In genomic region chr1:165160723-165161405, GRCm38 (mm10) we compare ENCODE assay signal across 33 mouse cellular contexts. TPM values are rescaled to one million over a fixed set of nuclear protein-coding genes. Genes with fewer than 3 reads are reported as not detected.
DNase-seq lines count a peak whose midpoint lies in the region; ATAC-seq and TF ChIP-seq lines count a peak whose summit lies in the region.
"Had no signal": no experiment of that assay in that cellular context is flagged by ENCODE, and none has a peak within 500 bp of the region (broad histone marks: within the 10 kb centered on the region; RNA-seq: fewer than 3 reads in every experiment).

Tbx19 (minus strand) TSS chr1:165160773.

- no peaks in the 10 kb centered on the region for H3K36me3 ChIP-seq in hindbrain, embryonic 15.5 days
- H3K36me3 ChIP-seq in hindbrain, embryonic 12.5 days, result no peaks in the 10 kb centered on the region
- no peaks in the 10 kb centered on the region for H3K36me3 ChIP-seq in stomach, postnatal 0 days (ENCODE audit: control insufficient read depth, insufficient read depth, low read length)
- H3K36me3 ChIP-seq: embryonic facial prominence, embryonic 15.5 days; limb, embryonic 10.5 days; liver, embryonic 15.5 days; lung, embryonic 15.5 days had no signal

- ATAC-seq in hindbrain, embryonic 15.5 days (ENCODE audit: low FRiP score, low read depth), result 0 out of 2 replicates have a peak, but pooled peaks have one; percentile 23
- no peak for ATAC-seq in hindbrain, embryonic 12.5 days (ENCODE audit: low FRiP score)
- no peak for ATAC-seq in stomach, postnatal 0 days (ENCODE audit: low FRiP score, low TSS enrichment)

- peak; percentile 44 to 51 for DNase-seq in right cerebral cortex, postnatal 10 days (ENCODE audit: low spot score in 2 of 2)
- DNase-seq in right cerebral cortex, postnatal 36 days (ENCODE audit: low spot score in 2 of 2), result no peak
- DNase-seq in brain, embryonic 14.5 days (ENCODE audit: low read depth), result peak; percentile 59
- no peak for DNase-seq in gastrocnemius, postnatal 25 days
- DNase-seq in stomach, postnatal 0 days (ENCODE audit: low spot score), result no peak
- DNase-seq: adrenal gland, postnatal 14 days; cerebellum, adult 8-10 months; cerebellum, postnatal 36 days; gastrocnemius, adult 2 months; kidney, adult 8-10 months; kidney, postnatal 10 days; liver; lung, postnatal 36 days; right cerebral cortex, postnatal 14 days; spleen, adult 18-20 months had no signal

- WGBS in hindbrain, embryonic 15.5 days, result 80% methylated on average over 8 of the region's 8 CpGs
- WGBS in hindbrain, embryonic 12.5 days, result 89% methylated on average over 8 of the region's 8 CpGs
- WGBS in stomach, postnatal 0 days, result 79% methylated on average over 8 of the region's 8 CpGs

- H3K4me1 ChIP-seq in hindbrain, embryonic 15.5 days (replicated peaks), result no peaks in the 10 kb centered on the region
- no peaks in the 10 kb centered on the region for H3K4me1 ChIP-seq in hindbrain, embryonic 12.5 days
- no peaks in the 10 kb centered on the region for H3K4me1 ChIP-seq in stomach, postnatal 0 days (replicated peaks; ENCODE audit: control insufficient read depth, insufficient read depth)
- H3K4me1 ChIP-seq: embryonic facial prominence, embryonic 15.5 days; limb, embryonic 10.5 days; liver, embryonic 15.5 days; lung, embryonic 15.5 days had no signal

- H3K9me3 ChIP-seq in hindbrain, embryonic 15.5 days, result no peaks in the 10 kb centered on the region
- no peaks in the 10 kb centered on the region for H3K9me3 ChIP-seq in hindbrain, embryonic 12.5 days (replicated peaks)
- no peaks in the 10 kb centered on the region for H3K9me3 ChIP-seq in stomach, postnatal 0 days (ENCODE audit: control insufficient read depth, low read length)
- H3K9me3 ChIP-seq: embryonic facial prominence, embryonic 15.5 days; limb, embryonic 10.5 days; liver, embryonic 15.5 days; lung, embryonic 15.5 days had no signal

- no peak within 1 kb of the TSS for H3K4me3 ChIP-seq in hindbrain, embryonic 15.5 days
- H3K4me3 ChIP-seq in hindbrain, embryonic 12.5 days, result no peak within 1 kb of the TSS
- H3K4me3 ChIP-seq in stomach, postnatal 0 days (ENCODE audit: low read depth, low read length), result no peak within 1 kb of the TSS
- H3K4me3 ChIP-seq: embryonic facial prominence, embryonic 15.5 days; gastrocnemius, adult 2 months; limb, embryonic 10.5 days; liver, embryonic 15.5 days; lung, embryonic 15.5 days had no signal

- TF ChIP-seq EP300 in stomach, postnatal 0 days (optimal IDR thresholded peaks at IDR 0.05), result no peak

- no peak for TF ChIP-seq POLR2A in brain, embryonic 14.5 days (IDR thresholded peaks at IDR 0.05; ENCODE audit: borderline replicate concordance, extremely low read depth, insufficient read depth, insufficient read length, poor library complexity, severe bottlenecking)

- no peak within 1 kb of the TSS for H3K4me2 ChIP-seq in hindbrain, embryonic 15.5 days
- H3K4me2 ChIP-seq in hindbrain, embryonic 12.5 days (replicated peaks), result no peak within 1 kb of the TSS
- H3K4me2 ChIP-seq in stomach, postnatal 0 days (replicated peaks; ENCODE audit: low read depth), result no peak within 1 kb of the TSS
- H3K4me2 ChIP-seq: embryonic facial prominence, embryonic 15.5 days; heart, embryonic 11.5 days; liver, embryonic 15.5 days; lung, embryonic 15.5 days had no signal

- H3K27me3 ChIP-seq in hindbrain, embryonic 15.5 days, result no peaks in the 10 kb centered on the region
- no peaks in the 10 kb centered on the region for H3K27me3 ChIP-seq in hindbrain, embryonic 12.5 days
- no peaks in the 10 kb centered on the region for H3K27me3 ChIP-seq in stomach, postnatal 0 days (ENCODE audit: control insufficient read depth, insufficient read depth, low read length)
- H3K27me3 ChIP-seq: embryonic facial prominence, embryonic 15.5 days; liver, embryonic 15.5 days; lung, embryonic 15.5 days had no signal

- TF ChIP-seq CTCF in brain, embryonic 14.5 days (IDR thresholded peaks at IDR 0.05; ENCODE audit: borderline replicate concordance, extremely low read depth, insufficient read depth, insufficient read length), result no peak
- TF ChIP-seq CTCF in stomach, postnatal 0 days (IDR thresholded peaks at IDR 0.05; ENCODE audit: low read depth), result no peak

- no peak within 1 kb of the TSS for H3K27ac ChIP-seq in hindbrain, embryonic 15.5 days (replicated peaks)
- H3K27ac ChIP-seq in hindbrain, embryonic 12.5 days, result no peak within 1 kb of the TSS
- H3K27ac ChIP-seq in stomach, postnatal 0 days (replicated peaks), result no peak within 1 kb of the TSS
- H3K27ac ChIP-seq: embryonic facial prominence, embryonic 15.5 days; gastrocnemius, adult 2 months; limb, embryonic 10.5 days; liver, embryonic 15.5 days; lung, embryonic 15.5 days had no signal

- no peak within 1 kb of the TSS for H3K9ac ChIP-seq in hindbrain, embryonic 15.5 days
- H3K9ac ChIP-seq in hindbrain, embryonic 12.5 days, result no peak within 1 kb of the TSS
- H3K9ac ChIP-seq in stomach, postnatal 0 days (ENCODE audit: low read length), result no peak within 1 kb of the TSS
- H3K9ac ChIP-seq: embryonic facial prominence, embryonic 15.5 days; liver, embryonic 15.5 days; lung, embryonic 15.5 days had no signal

RNA-seq across cellular contexts. Expression of gene Tbx19, which starts in this region (rescaled TPM):
- not detected in 2 replicates for polyA plus RNA-seq in hindbrain, embryonic 15.5 days (2015; fragmentation: Nextera tagmentation; extraction: Ambion mirVana)
- polyA plus RNA-seq in hindbrain, embryonic 12.5 days (2016; fragmentation: Nextera tagmentation; extraction: Ambion mirVana), result not detected in 2 replicates
- 0.10 and 0.18 TPM in 2 replicates for polyA plus RNA-seq in brain, embryonic 14.5 days (2012; rRNA removed)
- not detected for total RNA-seq in gastrocnemius, postnatal 25 days (2021)
- not detected in 2 replicates for polyA plus RNA-seq in stomach, postnatal 0 days (2015; fragmentation: Nextera tagmentation; extraction: Ambion mirVana)
- total RNA-seq: adrenal gland, postnatal 14 days; gastrocnemius, adult 2 months; granulocyte monocyte progenitor cell, adult 5-6 weeks; layer of hippocampus, postnatal 10 days; left cerebral cortex, adult 8-10 months; megakaryocyte-erythroid progenitor cell, adult 5-6 weeks had no signal
- polyA plus RNA-seq: C2C12; embryonic facial prominence, embryonic 15.5 days; frontal cortex, adult 2 months; heart, embryonic 11.5 days; heart, postnatal 0 days; hindbrain, embryonic 11.5 days; limb, embryonic 10.5 days; liver, embryonic 15.5 days; neural tube, embryonic 11.5 days; stomach, embryonic 14.5 days; urinary bladder, adult 2 months had no signal

Comparison
In these comparisons a context has a peak if more than half of its experiments do, and no peak if none do; other contexts are left out.
1. DNase-seq: peak in right cerebral cortex, postnatal 10 days (2 of 2); none in right cerebral cortex, postnatal 36 days (0 of 2), gastrocnemius, postnatal 25 days (single experiment) and stomach, postnatal 0 days (single experiment).
2. Peak in ATAC-seq in hindbrain, embryonic 15.5 days; RNA of the gene not detected or under 1 TPM.
3. Peak in DNase-seq in brain, embryonic 14.5 days; RNA of the gene not detected or under 1 TPM.